Mouse (Mus musculus) layer of hippocampus, adult 9-11 months (tissue): ENCODE measurements around the gene Cacna2d4.

Source experiments
- DNase-seq: peaks from one replicate; pipeline ENCODE4 v3.0.0; 2022

Cacna2d4 gene

DNA sequence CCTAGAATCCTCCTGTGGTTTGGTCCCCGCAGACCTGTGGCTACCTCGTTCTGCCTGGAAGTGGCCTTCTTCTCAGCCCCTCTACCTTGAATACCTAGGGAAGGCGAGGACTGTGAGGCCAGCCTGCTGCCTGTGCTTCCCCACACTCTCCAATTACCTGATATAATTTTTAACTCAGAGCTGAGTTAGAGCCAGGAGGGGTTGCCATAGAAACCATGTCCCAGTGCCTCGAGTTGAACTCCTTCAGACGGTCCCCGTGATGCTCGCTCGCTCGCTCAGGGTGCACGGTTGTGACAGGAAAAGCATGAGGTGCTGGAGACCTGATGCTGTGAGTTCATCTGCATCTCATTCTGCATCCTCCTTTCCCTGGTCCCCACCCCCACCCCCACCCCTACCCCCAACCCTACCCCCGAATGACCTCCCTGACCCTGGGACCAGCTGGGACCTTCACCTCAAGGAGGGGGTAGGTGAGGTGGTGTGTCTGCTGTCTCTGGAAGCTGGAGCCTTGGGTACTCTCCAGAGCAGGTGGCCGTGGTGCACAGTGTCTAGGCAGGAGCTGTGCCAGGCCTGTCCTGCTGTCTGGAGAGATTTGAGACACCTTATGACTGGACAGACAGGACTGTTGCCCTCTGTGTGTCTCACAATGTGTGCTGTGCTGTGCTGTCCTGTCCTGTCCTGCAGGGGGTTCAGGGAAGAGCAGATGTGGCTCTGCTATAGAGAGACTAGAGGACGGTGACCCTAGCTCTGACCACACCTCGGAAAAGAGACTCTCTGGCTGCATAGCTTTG, 77.5 kb downstream of the Cacna2d4 start:
- DNase-seq, result no peak

DNA sequence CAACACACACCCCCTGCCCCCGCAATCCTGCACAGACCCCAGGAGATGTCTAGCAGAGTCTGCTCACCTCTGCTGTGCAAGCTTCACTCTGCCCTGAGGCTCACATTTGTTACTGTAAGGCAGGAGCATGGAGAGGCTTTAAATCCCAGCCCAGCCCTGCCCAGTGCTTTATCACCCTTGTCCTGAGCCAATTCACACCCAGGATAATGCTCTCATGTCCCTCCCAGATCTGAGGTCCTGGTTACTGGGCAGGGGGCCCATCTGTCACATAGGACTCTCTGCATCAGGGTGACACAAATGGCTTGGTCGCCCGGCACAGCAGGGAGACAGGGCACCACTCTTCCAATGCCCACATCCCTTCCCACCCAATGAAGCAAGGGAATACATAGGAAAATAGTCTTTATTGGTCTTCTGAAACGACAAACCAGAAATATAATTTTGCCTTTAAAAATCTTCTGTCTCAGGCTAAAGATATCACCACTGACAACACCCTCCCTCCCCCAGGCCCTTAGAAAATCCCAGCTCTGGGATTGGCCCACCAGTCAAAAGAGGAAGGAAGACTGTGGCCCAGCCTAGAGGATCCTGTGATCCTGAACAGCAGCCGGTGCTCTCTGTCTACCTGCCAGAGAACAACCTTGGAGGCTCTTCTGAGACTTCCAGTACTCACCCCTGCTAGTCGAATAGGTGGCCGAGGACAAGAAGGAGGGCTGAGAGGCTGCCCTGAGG, 78.6 kb downstream of the Cacna2d4 start:
- DNase-seq, result no peak

GRCm38 (mm10) chr6:119318732-119319131, 82.4 kb downstream of the Cacna2d4 start:
- peak; percentile 68 for DNase-seq

DNA sequence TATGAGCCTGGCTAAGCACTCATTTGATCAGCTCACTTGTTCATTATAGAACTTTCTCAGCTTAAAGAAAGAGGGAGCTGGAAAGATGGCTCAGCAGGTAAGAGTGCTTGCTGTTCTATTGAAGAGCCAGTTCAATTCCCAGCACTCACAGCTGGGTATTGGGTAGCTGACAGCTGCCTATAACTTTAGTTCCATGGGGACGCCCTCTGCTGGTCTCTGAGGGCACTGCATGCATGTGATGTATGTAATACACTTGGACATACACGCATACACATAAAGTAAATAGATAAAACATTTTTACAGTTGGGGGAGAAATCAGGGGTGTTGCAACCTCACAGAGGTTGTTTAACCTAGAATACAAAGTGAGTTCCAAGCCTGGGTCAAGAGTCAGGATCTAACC, 83.0 kb downstream of the Cacna2d4 start:
- DNase-seq, result no peak

GRCm38 (mm10) chr6:119320481-119320880, 84.2 kb downstream of the Cacna2d4 start:
- no peak for DNase-seq

GRCm38 (mm10) chr6:119321752-119322151, 85.4 kb downstream of the Cacna2d4 start:
- DNase-seq, result peak; percentile 72

GRCm38 (mm10) chr6:119324776-119325175, 88.5 kb downstream of the Cacna2d4 start:
- DNase-seq, result no peak

GRCm38 (mm10) chr6:119325978-119326377, 89.7 kb downstream of the Cacna2d4 start:
- peak; percentile 42 for DNase-seq

DNA sequence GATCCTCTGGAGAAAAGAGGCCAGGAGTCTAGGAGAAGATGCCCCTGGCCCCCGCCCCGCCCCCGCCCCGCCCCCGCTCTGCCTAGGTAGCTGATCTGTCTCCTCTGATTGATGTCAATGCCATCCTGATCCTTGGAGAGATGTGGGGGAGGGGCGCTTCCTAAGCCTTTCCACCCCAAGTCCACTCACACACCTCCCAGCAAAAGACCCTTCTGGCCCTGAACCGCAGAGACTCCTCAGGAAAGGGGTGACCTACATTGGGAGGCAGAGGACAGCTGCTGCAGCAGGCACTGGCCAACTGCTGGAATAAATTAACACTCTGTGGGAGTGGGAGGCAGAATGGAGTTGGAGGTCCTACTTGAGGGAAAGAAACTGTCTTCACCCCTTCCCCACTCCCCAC, 90.2 kb downstream of the Cacna2d4 start:
- no peak for DNase-seq

DNA sequence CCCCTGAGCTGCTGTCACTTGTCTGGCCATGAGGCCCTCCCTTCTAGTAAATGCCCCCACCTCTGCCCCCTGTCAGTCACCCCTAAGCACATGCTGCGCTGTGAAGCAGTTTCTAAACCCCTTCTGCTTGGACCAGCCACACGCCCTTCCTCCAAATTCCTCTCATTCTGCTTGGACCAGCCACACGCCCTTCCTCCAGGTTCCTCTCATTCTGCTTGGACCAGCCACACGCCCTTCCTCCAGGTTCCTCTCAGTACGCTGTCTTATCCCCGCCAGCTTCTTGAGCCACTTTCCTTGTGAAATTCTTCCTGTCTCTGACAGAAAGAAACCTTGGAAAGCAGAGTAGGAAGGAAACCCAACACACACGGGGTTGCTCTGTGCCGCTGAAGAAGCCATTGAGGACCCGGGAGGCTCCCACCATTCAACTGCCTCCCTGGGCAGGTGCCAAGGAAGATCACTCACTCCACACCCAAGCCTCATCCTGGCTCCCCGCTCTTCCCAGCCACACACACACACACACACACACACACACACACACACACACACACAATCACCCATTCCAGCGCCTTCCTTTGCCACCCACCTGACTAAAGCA, 92.3 kb downstream of the Cacna2d4 start:
- peak; percentile 36 for DNase-seq

GRCm38 (mm10) chr6:119329215-119329714, 92.9 kb downstream of the Cacna2d4 start:
- peak; percentile 94 for DNase-seq

DNA sequence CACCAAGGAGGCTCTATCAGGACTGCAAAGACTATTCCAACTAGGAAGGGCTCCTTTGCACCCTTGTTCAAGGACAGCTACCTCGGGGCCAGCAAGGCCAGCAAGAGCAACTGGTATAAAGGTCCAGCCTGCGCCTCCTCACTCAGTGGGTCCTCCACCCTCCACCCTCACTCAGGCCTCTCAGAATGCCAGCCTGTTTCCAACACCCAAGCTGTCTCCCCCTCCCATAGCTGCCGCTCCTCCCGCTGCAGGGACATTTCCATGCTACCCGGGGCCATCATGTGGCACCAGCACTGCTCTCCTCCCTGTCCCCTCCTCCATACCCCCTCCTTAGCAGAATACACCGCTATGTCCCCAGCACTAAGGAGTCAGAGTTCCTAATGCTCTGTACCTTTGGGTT, 93.6 kb downstream of the Cacna2d4 start:
- peak; percentile 36 for DNase-seq

DNA sequence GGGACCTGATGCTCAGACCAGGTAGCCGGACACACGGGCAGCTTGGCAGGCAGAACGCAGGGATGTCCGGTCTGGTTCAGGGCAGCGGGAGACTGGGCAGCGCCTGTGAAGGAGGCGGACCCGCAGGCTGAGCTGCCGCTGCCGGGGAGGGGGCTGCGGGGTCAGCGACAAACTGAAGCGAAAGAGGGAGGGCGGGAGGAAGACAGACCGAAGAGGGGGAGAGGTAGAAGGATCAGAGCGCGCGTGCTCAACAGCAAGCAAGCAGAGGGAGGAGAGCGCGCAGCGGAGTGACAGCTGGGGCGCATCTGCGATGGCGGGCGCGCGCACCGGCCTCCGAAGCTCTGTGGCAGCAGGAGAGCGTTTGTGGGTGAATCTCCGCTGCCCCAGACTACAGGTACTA, 94.2 kb downstream of the Cacna2d4 start, which contains the start of gene Lrtm2:
Lrtm2 (minus strand) TSS at position 261 of the 400 bp plus-strand sequence.
- peak; percentile 74 for DNase-seq

- DNase-seq, result no peak
Observed at GRCm38 (mm10) chr6:119332111-119332510, 95.8 kb downstream of the Cacna2d4 start.

DNA sequence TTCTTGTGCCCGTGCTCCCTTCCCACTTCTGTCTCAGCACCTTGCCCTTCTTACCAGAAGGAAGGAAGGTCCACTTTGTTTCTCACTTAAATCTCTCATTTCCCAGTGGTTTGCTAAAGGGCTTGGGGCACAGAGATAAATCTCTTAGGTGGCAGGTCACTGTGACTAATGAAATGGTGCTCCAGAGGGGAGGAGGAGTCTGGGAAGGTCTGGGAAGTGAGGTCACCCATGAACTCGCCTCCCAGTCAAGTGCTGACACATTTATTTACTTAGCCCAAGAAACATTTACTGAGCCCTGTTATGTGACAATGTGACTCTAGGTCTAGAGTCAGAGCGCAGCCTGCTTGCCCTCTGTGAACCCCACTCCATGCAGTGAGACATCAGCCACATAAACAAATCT, 96.9 kb downstream of the Cacna2d4 start:
- DNase-seq, result no peak

DNA sequence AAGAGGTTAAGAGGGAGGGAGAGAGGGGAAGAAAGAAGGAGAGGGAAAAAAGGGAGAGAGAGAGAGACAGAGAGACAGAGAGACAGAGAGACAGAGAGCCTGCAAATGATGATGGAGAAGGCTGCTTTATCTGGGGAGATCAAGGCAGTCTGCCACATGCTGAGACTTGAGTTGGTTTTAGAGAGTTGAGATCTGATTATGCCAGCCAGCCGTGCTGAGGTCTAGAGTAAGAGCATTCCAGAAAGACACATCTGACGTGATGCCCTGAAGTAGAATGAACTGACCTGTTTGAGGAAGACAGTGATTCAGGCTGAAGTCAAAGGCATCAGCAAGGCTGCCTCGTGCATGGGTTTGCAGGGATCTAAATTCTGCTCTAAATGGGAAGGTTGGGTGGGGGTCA, 97.5 kb downstream of the Cacna2d4 start:
- DNase-seq, result no peak

- DNase-seq, result no peak
Observed at GRCm38 (mm10) chr6:119336124-119336523, 99.8 kb downstream of the Cacna2d4 start.

- DNase-seq, result no peak
Observed at GRCm38 (mm10) chr6:119337287-119337686, 101.0 kb downstream of the Cacna2d4 start.

DNA sequence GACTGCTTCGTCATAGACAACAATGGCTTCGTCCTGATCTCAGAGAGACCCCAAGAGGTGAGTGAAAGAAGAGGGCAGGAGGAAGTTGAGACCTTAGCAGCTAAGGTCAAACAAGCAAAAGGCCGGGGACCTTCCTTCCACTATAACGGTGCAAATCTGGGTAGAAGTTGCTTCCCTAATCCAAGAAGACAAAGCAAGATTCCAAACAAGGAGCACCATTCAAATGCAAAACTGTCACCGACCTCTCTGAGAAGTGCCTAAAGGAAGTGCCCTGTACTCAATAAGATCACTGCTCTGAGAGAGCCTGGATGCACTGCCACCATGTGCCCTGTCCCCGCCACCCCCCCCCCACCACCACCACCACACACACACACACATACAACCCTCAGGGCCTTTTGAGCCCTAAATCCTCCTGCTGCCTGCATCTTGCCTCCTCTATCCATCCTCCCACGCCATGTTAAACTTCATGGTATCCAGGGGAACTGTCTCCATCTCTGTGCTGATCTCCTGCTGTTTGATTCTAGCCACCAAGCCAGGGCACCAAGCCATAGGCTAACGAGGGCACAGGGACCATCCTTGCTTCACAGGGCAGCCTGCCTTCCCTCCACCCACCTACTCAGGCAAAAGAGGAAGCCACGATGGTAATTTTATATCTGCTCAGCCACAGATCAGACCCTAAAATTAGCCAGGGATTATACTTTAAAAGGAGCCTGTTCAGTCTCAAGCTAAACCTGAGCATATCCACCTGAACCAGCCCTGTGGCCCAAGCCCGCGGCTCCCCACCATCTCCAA, 102.0 kb downstream of the Cacna2d4 start:
- no peak for DNase-seq

DNA sequence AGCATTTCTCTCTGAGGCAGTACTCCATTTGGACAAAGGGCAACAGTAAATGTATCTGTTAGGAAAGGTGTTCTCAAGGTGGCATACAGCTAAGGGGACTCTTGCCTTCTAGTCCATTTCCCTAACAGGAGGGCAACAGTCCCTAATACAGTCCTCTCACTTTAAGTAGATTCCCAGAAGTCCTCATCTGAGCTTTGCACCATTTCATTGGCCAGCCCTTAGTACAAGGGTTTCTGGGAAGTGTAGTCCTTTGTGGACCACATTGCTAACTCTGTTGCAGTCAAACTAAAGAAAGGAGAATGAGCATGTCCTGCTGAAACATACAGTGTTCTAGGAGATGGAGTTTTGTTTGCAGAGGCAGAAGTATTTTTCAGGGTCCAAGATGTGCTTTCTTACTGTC, 105.1 kb downstream of the Cacna2d4 start:
- DNase-seq, result no peak

GRCm38 (mm10) chr6:119346257-119346656, 109.9 kb downstream of the Cacna2d4 start:
- DNase-seq, result no peak

GRCm38 (mm10) chr6:119347813-119348212, 111.5 kb downstream of the Cacna2d4 start:
- no peak for DNase-seq

DNA sequence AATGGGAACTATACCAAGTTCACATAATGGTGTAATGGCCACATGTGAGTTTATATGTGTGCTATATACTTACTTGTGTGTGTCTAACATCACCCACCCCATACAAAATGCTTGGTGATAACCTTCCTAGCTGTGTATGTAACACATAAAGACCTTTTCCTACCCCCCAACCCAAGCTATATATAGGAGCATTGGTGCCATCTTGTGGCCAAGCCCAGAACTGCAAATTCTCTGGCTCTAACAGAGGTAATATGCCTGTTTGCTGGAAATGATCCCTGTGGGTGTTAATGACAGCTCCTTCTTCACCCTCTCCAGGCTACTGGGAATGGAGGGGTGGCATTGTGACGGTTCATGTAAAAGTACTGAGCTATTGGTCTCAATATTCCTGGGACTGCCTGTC, 111.9 kb downstream of the Cacna2d4 start:
- DNase-seq, result peak; percentile 74
